Mouse (Mus musculus) brain, adult 10 weeks (tissue): Measurements from ENCODE around the gene Gpr150. TPM values are rescaled to one million over a fixed set of nuclear protein-coding genes. Genes with fewer than 3 reads are reported as not detected.

Source experiments
- polyA plus RNA-seq: library from polyadenylated mRNA; stranded (reverse); fragments of 350-450 nt; fragmentation: Illumina TruSeq; extraction: RNeasy Lipid Tissue Mini Kit (QIAGEN cat#74804); gene quantifications from one replicate; pipeline ENCODE4 v1.2.3, GENCODE M21; 2015; ENCODE audit warnings: low read depth, low replicate concordance

Gene Gpr150
- polyA plus RNA-seq: 3.3 TPM

GRCm38 (mm10) chr13:76056896-76057266 is at the start of gene Gpr150:
Gpr150 (minus strand) TSS chr13:76056996.

GRCm38 (mm10) chr13:76098493-76099303 is 41.9 kb upstream of the Gpr150 start, which contains the start of the genes Arsk and Ttc37:
Arsk (minus strand) TSS chr13:76098660.
Ttc37 (plus strand) TSS chr13:76098734.

GRCm38 (mm10) chr13:76017974-76018843 is 38.6 kb downstream of the Gpr150 start, which contains the start of gene Rfesd:
Rfesd (minus strand) TSS chr13:76018719.

Other genes with a start within 250 kb of the Gpr150 start
- 72.5 TPM for gene Glrx, start 217.1 kb downstream of the Gpr150 start, polyA plus RNA-seq
- 16.1 TPM for gene Rhobtb3, start 113.1 kb downstream of the Gpr150 start, polyA plus RNA-seq
- not detected for gene Spata9, start 89.8 kb downstream of the Gpr150 start, polyA plus RNA-seq
- gene Rfesd, start 38.3 kb downstream of the Gpr150 start, polyA plus RNA-seq: 18.2 TPM
- gene Arsk, start 41.7 kb upstream of the Gpr150 start, polyA plus RNA-seq: 7.7 TPM
- gene Ttc37, start 41.7 kb upstream of the Gpr150 start, polyA plus RNA-seq: 9.5 TPM
- gene Fam81b, start 248.1 kb upstream of the Gpr150 start, polyA plus RNA-seq: 0.31 TPM